Mouse (Mus musculus) ES-E14 (cell line): ENCODE measurements around the gene Aldh9a1. TPM values are rescaled to one million over a fixed set of nuclear protein-coding genes. Genes with fewer than 3 reads are reported as not detected.

Experiments
- DNase-seq: peaks from one replicate; pipeline ENCODE4 v3.0.0-alpha.2; 2013; ENCODE audit warnings: low read depth, low spot score
- H3K27ac ChIP-seq: 2 replicates; pipeline ENCODE4 v1.5.1; 2012; ENCODE audit warnings: low read depth, mild to moderate bottlenecking, low read length, moderate library complexity, mixed read lengths; ENCODE audit not compliant: poor library complexity, insufficient read depth, severe bottlenecking
- H3K36me3 ChIP-seq: 2 replicates; pipeline ENCODE4 v1.6.1; 2012; ENCODE audit warnings: mild to moderate bottlenecking, low read length, moderate library complexity, mixed read lengths; ENCODE audit not compliant: control insufficient read depth, poor library complexity, insufficient read depth, severe bottlenecking
- H3K4me1 ChIP-seq, 2 experiments: fragments of 150-350 bp in 1 of 2; sonication (generic) in 1 of 2; 2 replicates each; pipeline ENCODE4 v1.6.1; 2012; ENCODE audit warnings: low read length in 2 of 2, mild to moderate bottlenecking in 1 of 2, mixed read lengths in 1 of 2; ENCODE audit not compliant: control insufficient read depth in 2 of 2, insufficient read depth in 2 of 2, poor library complexity in 1 of 2
- H3K4me3 ChIP-seq, 2 experiments: fragments of 150-350 bp in 1 of 2; sonication (generic) in 1 of 2; 2 replicates each; pipeline ENCODE4 v1.5.1; 2012; ENCODE audit warnings: low read length in 2 of 2, low read depth in 1 of 2, mild to moderate bottlenecking in 1 of 2, mixed read lengths in 1 of 2; ENCODE audit not compliant: insufficient read depth in 1 of 2, poor library complexity in 1 of 2, severe bottlenecking in 1 of 2
- H3K9ac ChIP-seq: 2 replicates; pipeline ENCODE4 v1.6.1; 2012; ENCODE audit warnings: low read depth, mild to moderate bottlenecking, low read length, mixed read lengths; ENCODE audit not compliant: poor library complexity, insufficient read depth, severe bottlenecking
- H3K9me3 ChIP-seq: fragments of 150-350 bp; sonication (generic); 2 replicates; pipeline ENCODE4 v1.6.1; 2012; ENCODE audit warnings: low read depth, mild to moderate bottlenecking, low read length; ENCODE audit not compliant: control insufficient read depth, insufficient read depth
- CHD2 ChIP-seq: IDR thresholded peaks from 2 replicates; pipeline ENCODE4 v1.6.1; 2014; ENCODE audit warnings: mild to moderate bottlenecking, low read depth, low read length, inconsistent platforms
- HCFC1 ChIP-seq: IDR thresholded peaks from 2 replicates; pipeline ENCODE4 v1.6.1; 2012; ENCODE audit warnings: low read length, inconsistent platforms, borderline replicate concordance; ENCODE audit not compliant: insufficient read depth
- MAFK ChIP-seq: IDR thresholded peaks from 2 replicates; pipeline ENCODE4 v1.6.1; 2014; ENCODE audit warnings: mild to moderate bottlenecking, low read depth, low read length, inconsistent platforms; ENCODE audit not compliant: insufficient read depth
- ZC3H11A ChIP-seq: IDR thresholded peaks from 2 replicates; pipeline ENCODE4 v1.6.1; 2012; ENCODE audit warnings: low read depth, mild to moderate bottlenecking, inconsistent platforms, low read length, borderline replicate concordance
- ZNF384 ChIP-seq: IDR thresholded peaks from 2 replicates; pipeline ENCODE4 v1.6.1; 2012; ENCODE audit warnings: low read depth, low read length, inconsistent platforms
- in situ Hi-C, 2 experiments: fragments of 600-800 bp; cut with MboI; formaldehyde crosslinking; loops; one replicate each; pipeline ENCODE4 v1.15.1; 2025; ENCODE audit warnings: low sequenced_read_pairs in 2 of 2, inconsistent platforms in 1 of 2; ENCODE audit not compliant: unreplicated experiment in 2 of 2
- total RNA-seq: library from RNA; depleted of rRNA; stranded (reverse); fragments of 300-350 nt; gene quantifications from 2 replicates; pipeline ENCODE4 v1.2.3, GENCODE M21; 2012

Aldh9a1 gene
- total RNA-seq, 1 experiment = 26.8 TPM

DNA sequence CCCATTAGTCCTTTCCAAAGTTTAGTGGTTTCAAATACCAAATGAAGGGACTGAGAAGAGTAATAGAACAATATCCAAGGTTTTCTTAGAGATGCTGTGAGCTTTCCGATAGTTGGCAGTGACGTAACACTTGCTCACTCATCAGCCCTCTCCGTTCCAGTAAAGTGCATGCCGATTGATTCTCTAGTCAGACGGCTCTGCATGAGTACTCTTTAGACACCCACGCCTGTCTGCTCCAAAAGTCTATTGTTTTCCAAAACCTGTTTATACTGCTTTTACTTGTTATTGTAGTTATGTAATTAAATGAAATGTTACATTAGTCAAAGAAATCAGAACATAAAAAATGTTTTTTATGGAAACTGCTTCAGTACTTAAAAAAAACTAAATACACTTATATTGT is 21.0 kb upstream of the Aldh9a1 start:
- H3K27ac ChIP-seq = no peak overlapping the region
- no peak for DNase-seq
- TF ChIP-seq HCFC1 = no peak
- no peak for TF ChIP-seq CHD2
- TF ChIP-seq ZNF384 = no peak
- no peak for TF ChIP-seq MAFK
- TF ChIP-seq ZC3H11A = no peak
- peaks cover 19% of the 10 kb centered on the region for H3K36me3 ChIP-seq
- no peaks in the 10 kb centered on the region for H3K9me3 ChIP-seq
- in situ Hi-C loops = no loop called here
- H3K4me1 ChIP-seq = no peaks in the 10 kb centered on the region
- H3K4me3 ChIP-seq = no peak overlapping the region
- no peak overlapping the region for H3K9ac ChIP-seq

- Histone ChIP-seq H3K4me3 (no peak overlapping the region), H3K36me3 (peaks cover 15% of the 10 kb centered on the region), H3K9ac (no peak overlapping the region), H3K9me3 (no peaks in the 10 kb centered on the region), H3K4me1 (no peaks in the 10 kb centered on the region), H3K27ac (no peak overlapping the region)
- no peak for TF ChIP-seq ZC3H11A
- no peak for TF ChIP-seq CHD2
- TF ChIP-seq MAFK = no peak
- no peak for TF ChIP-seq ZNF384
- TF ChIP-seq HCFC1 = no peak
- in situ Hi-C loops = loop anchor here in 1 of 2 experiments (10.0 kb wide), 1 partner anchor 106 kb away; no protein-coding TSS in a partner anchor
- no peak for DNase-seq
Observed at GRCm38 (mm10) chr1:167331106-167331505, 18.7 kb upstream of the Aldh9a1 start.

- no peak for DNase-seq
- in situ Hi-C loops = loop anchor here (5.0 to 10.0 kb wide), 2 partner anchors 112 to 114 kb away; no protein-coding TSS in a partner anchor
- no peak for TF ChIP-seq HCFC1
- no peak for TF ChIP-seq CHD2
- no peak for TF ChIP-seq ZC3H11A
- TF ChIP-seq MAFK = no peak
- no peak for TF ChIP-seq ZNF384
- no peaks in the 10 kb centered on the region for H3K9me3 ChIP-seq
- no peak overlapping the region for H3K9ac ChIP-seq
- H3K4me3 ChIP-seq = no peak overlapping the region
- H3K27ac ChIP-seq = no peak overlapping the region
- H3K4me1 ChIP-seq = no peaks in the 10 kb centered on the region
- H3K36me3 ChIP-seq = peaks cover 4% of the 10 kb centered on the region; the same call in 1 of the 2 replicates
Observed at GRCm38 (mm10) chr1:167336398-167336797, 13.4 kb upstream of the Aldh9a1 start.

GRCm38 (mm10) chr1:167337463-167338095 is 12.2 kb upstream of the Aldh9a1 start:
- TF ChIP-seq MAFK (no peak), ZC3H11A (peak; percentile 42; the same call in 1 of the 2 replicates)
- in situ Hi-C loops = loop anchor here (5.0 to 10.0 kb wide), 2 partner anchors 113 to 115 kb away; no protein-coding TSS in a partner anchor
- no peak overlapping the region for H3K9ac ChIP-seq

More at GRCm38 (mm10) chr1:167337463-167338095, 12.2 kb upstream of the Aldh9a1 start:
- Histone ChIP-seq H3K9me3 (no peaks in the 10 kb centered on the region), H3K4me1 (no peaks in the 10 kb centered on the region), H3K4me3 (no peak overlapping the region), H3K27ac (no peak overlapping the region), H3K36me3 (peaks cover 3% of the 10 kb centered on the region; the same call in 1 of the 2 replicates)
- DNase-seq = peak; percentile 92
